Mouse (Mus musculus): ENCODE results near the gene Fibp.

The Fibp gene

DNA sequence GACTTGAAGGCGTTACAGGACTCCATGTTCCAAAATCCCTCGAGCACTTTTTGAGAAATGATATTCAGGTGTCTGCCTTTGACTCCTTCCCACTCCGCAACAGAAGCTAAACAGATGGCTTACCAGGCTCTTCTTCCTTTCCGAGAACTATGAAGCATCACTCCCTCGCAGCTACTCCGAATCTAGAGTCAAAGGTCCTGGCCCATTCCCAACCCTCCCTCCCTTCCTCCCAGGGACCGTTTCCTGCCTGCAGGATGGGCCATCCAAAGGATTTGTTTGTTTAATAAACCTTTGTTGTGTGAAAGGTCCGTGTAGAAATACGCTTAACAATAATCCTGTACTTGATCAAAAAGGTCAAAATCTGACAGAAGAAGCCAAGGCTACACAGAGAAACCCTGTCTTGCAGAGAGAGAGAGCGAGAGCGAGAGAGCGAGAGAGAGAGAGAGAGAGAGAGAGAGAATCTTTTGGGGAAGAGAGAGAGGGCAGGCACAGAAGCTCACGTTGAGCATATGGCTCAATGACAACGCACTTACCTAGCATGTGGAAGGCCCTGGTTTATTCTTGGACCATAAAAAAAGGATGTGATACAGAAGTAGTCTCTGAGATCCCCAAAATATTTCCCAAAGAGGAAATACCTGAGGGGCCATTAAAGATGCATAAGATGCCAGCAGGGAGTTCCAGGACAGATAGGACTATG is 2.5 kb upstream of the Fibp start, which contains the start of gene Ccdc85b:
Gene Ccdc85b (minus strand): TSS at position 149 of the 697 bp plus-strand sequence.
- in situ Hi-C loops (cut with MboI; ENCODE audit: low pct_unique_long_range_greater_than_20kb in 1 of 2, low sequenced_read_pairs in 2 of 2, unreplicated experiment in 1 of 2) = no loop called here

DNA sequence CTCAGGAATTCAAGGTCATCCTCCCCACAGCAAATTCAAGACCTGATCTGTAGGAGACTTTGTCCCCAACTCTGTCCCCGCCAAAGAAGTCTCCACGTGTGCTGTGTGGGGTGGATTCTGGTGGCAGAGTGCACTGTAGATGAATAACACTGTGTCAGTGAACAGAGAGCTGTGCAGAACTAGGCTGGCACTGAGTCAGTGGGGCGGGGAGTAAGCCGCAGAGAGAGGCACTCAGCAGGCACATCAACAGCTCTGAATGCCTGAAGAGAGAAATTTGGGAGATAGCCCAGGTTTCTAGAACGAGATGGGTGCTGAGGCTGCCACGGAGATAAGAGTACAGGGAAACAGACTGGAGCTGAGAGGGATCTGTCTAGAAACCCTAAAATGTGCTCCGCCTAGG is 1.4 kb upstream of the Fibp start:
- in situ Hi-C loops (cut with MboI; ENCODE audit: low pct_unique_long_range_greater_than_20kb in 1 of 2, low sequenced_read_pairs in 2 of 2, unreplicated experiment in 1 of 2) = no loop called here

DNA sequence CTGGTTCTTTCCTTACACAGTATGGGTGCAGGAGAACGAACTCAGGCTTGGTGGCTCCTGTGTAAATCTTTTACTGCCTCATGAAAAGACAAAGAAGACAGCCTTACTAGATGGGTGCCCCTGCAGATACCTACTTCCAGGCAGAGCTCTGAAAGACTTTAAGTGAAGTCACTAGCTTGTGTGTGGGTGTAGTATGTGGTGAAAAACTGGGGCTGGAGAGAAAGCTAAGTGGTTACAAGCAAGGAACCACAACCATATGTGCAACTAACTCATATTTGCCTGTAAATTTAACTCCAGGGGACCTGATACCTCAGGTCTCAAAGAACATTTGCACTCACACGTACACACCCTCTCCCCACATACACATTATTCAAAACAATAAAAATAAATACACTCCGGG is 519 bp upstream of the Fibp start:
- in situ Hi-C loops (cut with MboI; ENCODE audit: low pct_unique_long_range_greater_than_20kb in 1 of 2, low sequenced_read_pairs in 2 of 2, unreplicated experiment in 1 of 2) = no loop called here

DNA sequence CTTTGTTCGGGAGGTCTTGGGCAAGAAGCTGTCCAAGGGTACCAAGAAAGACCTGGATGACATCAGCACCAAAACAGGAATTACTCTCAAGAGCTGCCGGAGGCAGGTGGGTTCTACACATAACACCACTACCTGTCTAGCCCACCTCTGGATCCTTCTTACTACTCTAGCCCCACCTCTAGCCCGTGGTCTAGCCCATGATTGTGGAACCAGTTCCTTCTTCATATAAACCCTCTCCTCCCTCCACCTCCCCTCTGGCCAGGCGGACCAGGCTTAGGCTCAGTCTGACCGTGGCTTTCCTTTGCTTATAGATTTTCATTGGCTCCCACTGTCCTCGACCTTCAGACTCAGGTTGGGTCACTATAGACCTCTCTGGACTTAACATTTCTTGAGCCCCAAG is 996 bp downstream of the Fibp start:
- in situ Hi-C loops (cut with MboI; ENCODE audit: low pct_unique_long_range_greater_than_20kb in 1 of 2, low sequenced_read_pairs in 2 of 2, unreplicated experiment in 1 of 2) = no loop called here

DNA sequence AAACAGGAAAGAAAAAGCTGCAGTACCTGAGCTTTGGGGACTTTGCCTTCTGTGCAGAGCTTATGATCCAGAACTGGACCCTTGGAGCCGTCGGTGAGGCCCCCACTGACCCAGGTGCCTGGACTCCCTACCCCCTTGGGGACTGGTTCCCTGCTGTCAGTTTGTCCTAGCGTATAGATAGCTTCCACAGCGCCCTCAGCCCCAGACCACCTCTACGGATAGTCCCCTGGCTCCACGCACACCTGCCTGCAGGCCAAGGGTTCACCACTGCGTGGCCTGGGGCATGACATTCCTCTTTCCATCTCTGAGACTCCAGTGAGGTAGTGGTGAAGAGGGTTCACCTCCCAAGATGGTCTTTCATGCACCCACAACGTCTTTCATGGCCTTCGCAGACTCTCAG is 2.8 kb downstream of the Fibp start:
- in situ Hi-C loops (cut with MboI; ENCODE audit: low pct_unique_long_range_greater_than_20kb in 1 of 2, low sequenced_read_pairs in 2 of 2, unreplicated experiment in 1 of 2) = no loop called here

DNA sequence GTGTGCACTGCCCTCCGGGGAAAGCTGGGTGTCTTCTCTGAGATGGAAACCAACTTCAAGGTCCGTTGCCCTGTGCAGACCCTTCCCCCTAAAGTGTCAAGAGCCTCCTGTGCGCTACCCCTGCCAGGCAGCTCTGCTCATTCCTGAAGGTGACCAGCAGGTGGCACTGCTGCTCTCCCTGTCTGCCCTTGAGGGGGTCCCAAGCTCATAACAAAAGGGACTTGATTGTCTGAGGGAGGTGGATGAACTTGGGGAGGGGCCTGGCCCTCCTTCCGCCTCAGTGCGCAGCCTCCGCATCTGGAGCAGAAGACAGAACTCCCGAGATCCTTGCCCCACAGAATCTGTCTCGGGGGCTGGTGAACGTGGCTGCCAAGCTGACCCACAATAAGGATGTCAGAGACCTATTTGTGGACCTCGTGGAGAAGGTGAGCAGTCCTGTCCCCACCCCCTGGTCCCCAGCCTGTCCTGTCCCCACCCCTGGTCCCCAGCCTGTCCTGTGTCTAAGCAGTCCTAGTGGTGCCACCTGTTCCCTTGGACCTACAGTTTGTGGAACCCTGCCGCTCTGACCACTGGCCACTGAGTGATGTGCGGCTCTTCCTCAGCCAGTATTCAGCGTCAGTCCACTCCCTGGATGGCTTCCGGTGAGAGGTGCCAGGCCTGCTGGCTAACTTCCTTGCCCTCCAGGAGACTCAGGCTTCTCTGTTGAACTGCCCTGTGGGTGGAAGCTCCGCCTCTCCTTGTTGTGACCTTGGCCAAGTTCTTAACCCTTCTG is 3.6 kb downstream of the Fibp start:
- in situ Hi-C loops (cut with MboI; ENCODE audit: low pct_unique_long_range_greater_than_20kb in 1 of 2, low sequenced_read_pairs in 2 of 2, unreplicated experiment in 1 of 2) = no loop called here

DNA sequence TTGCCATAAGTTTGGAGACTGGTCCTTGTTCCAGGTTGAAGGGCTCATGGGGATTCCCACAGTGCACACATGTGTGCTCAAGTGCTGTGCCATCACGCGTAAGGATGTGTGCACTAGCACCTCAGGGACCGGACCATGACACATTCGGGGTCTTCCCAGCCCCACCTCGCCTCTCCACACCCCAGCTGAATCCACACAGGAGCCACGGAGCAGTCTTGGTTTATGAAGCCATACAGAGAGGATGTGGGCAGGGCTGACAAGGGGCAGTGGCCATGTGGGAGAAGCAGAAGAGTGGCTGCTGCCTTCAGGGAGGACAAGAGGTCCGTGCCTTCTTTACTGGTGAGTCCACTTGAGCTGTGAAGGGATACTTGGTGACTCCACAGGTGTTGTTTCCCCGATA is 4.6 kb downstream of the Fibp start:
- in situ Hi-C loops (cut with MboI; ENCODE audit: low pct_unique_long_range_greater_than_20kb in 1 of 2, low sequenced_read_pairs in 2 of 2, unreplicated experiment in 1 of 2) = no loop called here

DNA sequence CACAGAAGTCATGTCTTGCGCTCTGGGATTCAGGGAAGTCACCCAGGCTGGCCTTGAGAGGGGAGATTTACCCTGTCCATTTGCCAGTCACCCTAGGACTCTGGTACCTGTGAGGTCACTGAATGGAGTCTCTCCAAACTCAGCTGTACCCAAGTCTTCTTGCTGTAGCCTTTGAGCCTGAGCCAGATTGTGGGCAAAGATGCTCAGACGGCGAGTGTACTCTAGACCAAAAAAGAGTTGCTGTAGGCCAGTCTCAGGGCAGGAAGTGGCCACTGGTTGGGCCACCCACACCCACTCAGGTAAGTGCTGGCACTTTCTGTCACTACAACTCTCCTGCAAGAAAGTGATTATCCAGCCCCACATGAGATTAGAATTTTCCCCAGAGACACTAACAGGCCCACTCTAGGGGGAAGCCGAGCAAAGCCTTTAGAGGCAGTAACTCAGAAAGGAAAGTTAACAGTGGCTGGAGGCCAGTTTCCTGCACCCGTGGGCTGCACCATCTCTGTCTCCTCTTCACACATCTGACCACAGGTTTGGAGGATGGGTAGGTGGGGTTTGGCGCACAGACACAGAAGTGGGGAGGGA is 6.6 kb downstream of the Fibp start:
- in situ Hi-C loops (cut with MboI; ENCODE audit: low pct_unique_long_range_greater_than_20kb in 1 of 2, low sequenced_read_pairs in 2 of 2, unreplicated experiment in 1 of 2) = no loop called here

DNA sequence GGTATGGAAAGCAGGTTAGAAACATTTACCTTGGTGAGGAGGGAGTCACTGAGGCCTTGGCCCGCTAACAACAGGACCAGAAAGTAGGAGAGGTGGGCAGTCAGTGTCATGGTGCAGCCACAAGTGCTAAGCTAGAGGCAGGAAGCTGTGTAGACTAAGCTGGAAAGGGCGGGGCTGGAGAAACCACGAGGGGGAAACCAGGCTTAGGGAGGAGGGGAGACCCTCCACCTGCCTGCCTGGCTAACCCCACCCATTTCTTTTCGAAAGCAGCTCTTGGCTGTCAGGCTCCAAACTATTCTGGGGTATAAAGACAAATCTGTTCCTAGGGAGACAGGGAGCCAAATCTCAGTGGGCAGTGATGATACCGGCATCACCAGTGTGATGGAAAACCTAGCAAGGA is 8.0 kb downstream of the Fibp start, which contains the start of gene Ctsw:
Gene Ctsw (minus strand): TSS at position 134 of the 400 bp plus-strand sequence.
- in situ Hi-C loops (cut with MboI; ENCODE audit: low pct_unique_long_range_greater_than_20kb in 1 of 2, low sequenced_read_pairs in 2 of 2, unreplicated experiment in 1 of 2) = no loop called here

DNA sequence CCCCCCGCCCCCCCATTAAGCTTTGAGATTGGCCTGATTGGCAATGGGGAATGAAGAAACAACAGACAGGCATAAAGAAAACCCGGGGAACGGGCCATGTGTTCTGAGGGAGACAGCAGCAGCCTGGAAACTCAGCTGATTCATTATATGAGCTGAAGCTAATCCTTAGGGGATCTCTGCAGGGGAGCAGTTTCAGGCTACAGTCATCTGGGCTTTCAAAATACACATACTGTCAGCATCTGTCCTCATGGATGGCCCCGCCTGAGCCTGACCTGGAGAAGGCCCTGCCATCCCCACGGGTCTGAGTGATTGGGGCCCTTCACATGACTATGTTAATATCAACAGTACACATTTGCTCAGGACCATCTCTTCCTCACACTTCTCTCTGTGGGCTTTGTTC is 11.4 kb downstream of the Fibp start:
- in situ Hi-C loops (cut with MboI; ENCODE audit: low pct_unique_long_range_greater_than_20kb in 1 of 2, low sequenced_read_pairs in 2 of 2, unreplicated experiment in 1 of 2) = no loop called here

DNA sequence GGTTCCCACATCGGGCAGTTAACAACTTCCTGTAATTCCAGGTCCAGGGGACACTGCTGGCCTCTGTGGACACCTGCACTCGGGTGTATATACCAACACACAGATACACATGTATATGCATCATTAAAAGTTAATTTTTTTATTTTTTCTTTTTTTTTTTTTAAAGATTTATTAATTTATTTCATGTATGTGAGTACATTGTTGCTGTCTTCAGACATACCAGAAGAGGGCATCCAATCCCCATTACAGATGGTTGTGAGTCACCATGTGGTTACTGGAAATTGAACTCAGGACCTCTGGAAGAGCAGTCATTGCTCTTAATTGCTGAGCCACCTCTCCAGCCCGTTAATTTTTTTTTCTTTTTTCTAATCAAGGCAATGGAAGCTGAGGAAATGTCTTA is 12.4 kb downstream of the Fibp start:
- in situ Hi-C loops (cut with MboI; ENCODE audit: low pct_unique_long_range_greater_than_20kb in 1 of 2, low sequenced_read_pairs in 2 of 2, unreplicated experiment in 1 of 2) = no loop called here

DNA sequence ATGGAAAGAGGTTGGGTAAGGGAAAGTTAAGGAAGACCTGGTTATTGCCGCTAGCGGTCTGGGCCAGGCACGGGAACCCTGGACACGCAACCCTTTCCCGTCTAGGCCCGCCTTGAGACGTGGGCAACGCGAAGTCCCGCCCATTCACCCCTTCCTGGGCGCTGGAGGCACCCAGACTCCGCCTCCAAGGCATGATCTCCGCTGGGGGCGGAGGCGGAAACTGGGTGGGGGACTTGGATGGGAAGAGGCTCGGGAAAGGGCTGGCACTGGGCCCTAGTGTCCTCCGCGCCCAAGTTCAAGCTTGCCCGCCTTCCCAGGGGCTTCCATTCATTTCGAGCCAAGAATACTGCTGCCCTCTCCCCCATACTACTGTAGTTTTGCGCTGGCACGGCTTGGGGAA is 13.3 kb downstream of the Fibp start, which contains the start of gene Efemp2:
Gene Efemp2 (plus strand): TSS at position 235 of the 400 bp plus-strand sequence.
- in situ Hi-C loops (cut with MboI; ENCODE audit: low pct_unique_long_range_greater_than_20kb in 1 of 2, low sequenced_read_pairs in 2 of 2, unreplicated experiment in 1 of 2) = no loop called here

DNA sequence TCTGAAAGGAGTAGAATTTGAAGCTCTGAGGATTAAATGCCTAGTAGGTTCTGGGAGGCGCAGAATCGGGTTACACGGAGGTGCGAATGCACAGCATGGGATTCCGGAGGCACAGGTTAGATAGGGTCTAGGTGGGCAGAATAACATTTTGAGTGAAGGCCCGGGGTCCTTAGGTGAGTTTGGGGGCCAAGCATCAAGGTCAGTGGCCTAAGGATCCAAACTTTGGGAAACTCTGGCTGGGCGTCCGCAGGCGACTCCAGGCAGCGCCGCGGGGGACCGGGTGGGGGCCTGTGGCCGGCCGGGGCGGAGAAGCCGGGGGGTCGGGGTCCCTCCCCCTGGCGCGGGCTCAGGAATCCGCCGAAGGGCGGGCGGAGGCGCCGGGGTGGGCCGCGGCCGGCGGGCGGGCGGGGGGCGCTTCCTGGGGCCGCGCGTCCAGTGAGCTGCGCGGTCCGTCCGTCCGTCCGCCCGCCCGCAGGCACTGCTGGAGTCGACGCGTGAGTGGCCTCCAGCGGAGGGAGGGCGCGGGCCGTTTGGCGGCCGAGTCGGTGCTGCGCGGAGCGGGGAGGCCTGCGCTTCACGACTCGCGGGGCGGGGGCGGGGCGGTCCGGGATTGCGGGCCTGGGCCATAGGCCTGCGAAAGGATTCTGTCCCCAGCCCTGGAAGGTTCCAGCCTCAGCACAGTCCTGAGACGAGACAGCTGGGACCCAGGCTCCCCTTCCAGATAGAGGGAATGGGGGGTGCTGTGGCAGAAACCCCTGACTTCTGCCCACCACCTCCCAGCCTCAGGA is 14.1 kb downstream of the Fibp start:
- in situ Hi-C loops (cut with MboI; ENCODE audit: low pct_unique_long_range_greater_than_20kb in 1 of 2, low sequenced_read_pairs in 2 of 2, unreplicated experiment in 1 of 2) = no loop called here

DNA sequence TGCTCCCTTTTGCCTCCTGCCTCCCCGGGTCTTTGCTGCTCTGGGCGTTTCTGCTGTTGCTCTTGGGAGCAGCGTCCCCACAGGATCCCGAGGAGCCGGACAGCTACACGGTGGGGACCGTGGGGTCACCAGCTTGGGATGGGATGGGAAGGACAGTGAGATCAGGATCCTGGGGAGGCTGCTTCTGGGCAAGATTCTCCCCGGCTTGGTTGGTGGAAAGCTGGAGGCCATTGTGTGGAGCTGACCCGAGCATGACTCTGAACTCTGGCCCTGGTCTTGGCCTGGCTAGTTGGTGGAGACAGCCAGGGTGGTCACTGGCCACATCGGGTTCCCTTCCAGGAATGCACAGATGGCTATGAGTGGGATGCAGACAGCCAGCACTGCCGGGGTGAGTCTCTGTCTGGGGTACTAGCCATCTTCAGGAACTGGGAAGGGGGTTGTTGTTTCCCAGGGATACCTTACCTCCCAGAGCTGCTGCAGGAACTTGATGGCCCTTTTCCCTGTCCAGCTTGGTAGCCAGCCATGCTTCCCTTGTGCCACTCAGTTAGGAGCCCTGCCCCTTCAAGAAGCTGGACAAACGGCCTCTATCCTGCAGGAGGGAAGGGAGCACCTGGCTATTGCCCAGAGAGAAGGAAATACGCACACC is 14.8 kb downstream of the Fibp start:
- in situ Hi-C loops (cut with MboI; ENCODE audit: low pct_unique_long_range_greater_than_20kb in 1 of 2, low sequenced_read_pairs in 2 of 2, unreplicated experiment in 1 of 2) = no loop called here

DNA sequence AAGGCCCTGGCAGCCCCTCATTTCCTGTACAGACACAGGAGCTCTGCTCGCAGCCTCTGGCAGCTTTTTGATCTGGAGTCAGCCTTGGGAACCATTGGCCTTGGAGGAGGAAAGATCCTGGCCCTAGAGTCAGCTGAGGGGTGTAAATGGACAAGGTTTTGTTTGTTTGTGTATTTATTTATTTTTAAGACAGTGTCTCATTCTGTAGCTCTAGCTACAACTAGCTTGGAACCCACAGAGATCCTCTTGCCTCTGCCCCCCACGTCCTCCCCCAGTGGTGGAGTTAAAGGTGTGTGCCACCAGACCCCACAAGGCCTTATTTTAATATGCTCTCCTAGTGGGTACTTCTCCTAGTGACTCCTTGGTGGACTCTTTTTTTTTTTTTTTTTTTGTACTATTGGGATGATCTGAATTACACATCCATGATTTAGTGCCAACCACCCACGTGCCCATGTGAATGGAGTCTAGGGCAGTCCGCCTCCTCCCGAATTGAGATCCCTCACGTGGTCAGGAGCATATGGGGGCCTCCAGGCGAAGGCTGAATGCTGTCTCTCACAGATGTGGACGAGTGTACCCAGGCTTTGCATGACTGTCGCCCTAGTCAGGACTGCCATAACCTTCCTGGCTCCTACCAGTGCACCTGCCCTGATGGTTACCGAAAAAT is 16.7 kb downstream of the Fibp start:
- in situ Hi-C loops (cut with MboI; ENCODE audit: low pct_unique_long_range_greater_than_20kb in 1 of 2, low sequenced_read_pairs in 2 of 2, unreplicated experiment in 1 of 2) = no loop called here

DNA sequence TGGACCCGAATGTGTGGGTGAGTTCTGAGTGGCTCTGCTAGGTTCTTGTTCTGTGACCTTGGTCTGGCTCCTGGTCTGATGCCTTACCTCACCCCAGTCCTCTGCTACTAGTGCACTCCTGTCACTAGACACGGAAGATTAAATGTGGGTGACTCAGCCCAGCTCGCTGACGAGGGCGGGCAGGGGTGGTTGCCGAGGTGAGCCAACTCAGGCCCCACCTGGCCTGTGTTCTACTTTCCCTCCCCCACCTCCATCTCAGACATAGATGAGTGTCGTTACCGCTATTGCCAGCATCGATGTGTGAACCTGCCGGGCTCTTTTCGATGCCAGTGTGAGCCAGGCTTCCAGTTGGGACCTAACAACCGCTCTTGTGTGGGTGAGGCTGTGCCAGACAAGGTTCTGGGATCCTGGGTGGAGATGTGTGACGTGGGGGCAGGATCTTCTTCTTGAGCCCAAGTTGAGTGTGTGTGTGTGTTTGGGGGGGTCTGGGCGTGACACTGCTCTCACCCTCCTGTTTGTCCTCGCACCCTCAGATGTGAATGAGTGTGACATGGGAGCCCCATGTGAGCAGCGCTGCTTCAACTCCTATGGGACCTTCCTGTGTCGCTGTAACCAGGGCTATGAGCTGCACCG is 17.4 kb downstream of the Fibp start:
- in situ Hi-C loops (cut with MboI; ENCODE audit: low pct_unique_long_range_greater_than_20kb in 1 of 2, low sequenced_read_pairs in 2 of 2, unreplicated experiment in 1 of 2) = no loop called here

DNA sequence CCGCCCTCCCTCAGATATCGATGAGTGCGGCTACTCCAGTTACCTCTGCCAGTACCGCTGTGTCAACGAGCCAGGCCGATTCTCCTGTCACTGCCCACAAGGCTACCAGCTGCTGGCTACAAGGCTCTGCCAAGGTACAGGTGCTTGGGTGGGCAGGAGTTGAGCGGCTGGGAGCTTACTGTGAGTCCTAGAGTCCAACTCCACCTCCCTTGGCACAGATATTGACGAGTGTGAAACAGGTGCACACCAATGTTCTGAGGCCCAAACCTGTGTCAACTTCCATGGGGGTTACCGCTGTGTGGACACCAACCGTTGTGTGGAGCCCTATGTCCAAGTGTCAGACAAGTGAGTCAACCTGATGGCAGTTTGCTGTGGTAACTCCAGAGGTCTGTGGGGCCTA is 19.6 kb downstream of the Fibp start:
- in situ Hi-C loops (cut with MboI; ENCODE audit: low pct_unique_long_range_greater_than_20kb in 1 of 2, low sequenced_read_pairs in 2 of 2, unreplicated experiment in 1 of 2) = no loop called here

DNA sequence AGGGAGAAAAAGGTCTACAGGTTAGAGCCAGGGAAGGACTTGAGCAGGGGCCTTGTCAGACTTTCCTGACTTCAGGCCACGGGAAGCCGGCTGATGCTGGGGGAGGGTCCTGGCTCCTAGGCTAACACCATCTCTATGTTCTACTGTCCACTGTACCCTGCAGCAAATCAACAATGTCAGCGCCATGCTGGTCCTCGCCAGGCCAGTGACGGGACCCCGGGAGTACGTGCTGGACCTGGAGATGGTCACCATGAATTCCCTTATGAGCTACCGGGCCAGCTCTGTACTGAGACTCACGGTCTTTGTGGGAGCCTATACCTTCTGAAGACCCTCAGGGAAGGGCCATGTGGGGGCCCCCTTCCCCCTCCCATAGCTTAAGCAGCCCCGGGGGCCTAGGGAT is 21.0 kb downstream of the Fibp start:
- in situ Hi-C loops (cut with MboI; ENCODE audit: low pct_unique_long_range_greater_than_20kb in 1 of 2, low sequenced_read_pairs in 2 of 2, unreplicated experiment in 1 of 2) = no loop called here
